Mouse (Mus musculus) ES-Bruce4 (cell line): Measurements from ENCODE around the gene Dok3.
"Not testable (repeated sequence)": the region's sequence is repeated elsewhere in the genome, so short reads cannot be mapped to it uniquely, and the experiment has no call there.

Experiments used
- CTCF ChIP-seq: IDR thresholded peaks from one replicate; pipeline ENCODE4 v1.8.1; 2011; ENCODE audit warnings: low read depth, low read length
- POLR2A ChIP-seq: IDR thresholded peaks from one replicate; pipeline ENCODE4 v1.8.1; 2011; ENCODE audit warnings: low read length; ENCODE audit not compliant: insufficient read depth

DNA sequence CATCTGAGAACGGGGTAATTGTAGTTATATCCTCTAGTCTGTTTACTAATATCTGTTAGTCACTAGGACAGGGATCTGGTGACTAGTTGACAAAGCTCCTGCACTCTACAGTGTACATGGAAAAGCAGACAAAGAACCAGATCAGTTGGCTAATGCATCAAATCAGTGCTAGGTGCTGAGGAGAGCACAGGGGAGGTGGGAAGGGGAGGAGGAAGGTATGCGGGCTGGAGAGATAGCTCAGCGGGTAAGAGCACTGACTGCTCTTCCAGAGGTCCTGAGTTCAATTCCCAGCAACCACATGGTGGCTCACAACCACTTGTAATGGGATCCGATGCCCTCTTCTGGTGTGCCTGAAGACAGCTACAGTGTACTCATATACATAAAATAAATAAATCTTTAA, 39.4 kb upstream of the Dok3 start:
- not testable (repeated sequence) for TF ChIP-seq CTCF, POLR2A
